Mouse (Mus musculus) c-Kit-positive CD71-positive TER-119-negative erythroid progenitor cells, embryonic 14.5 days (primary cell): ENCODE results near the gene Fat3.

Source experiments
- DNase-seq: peaks from one replicate; pipeline ENCODE4 v3.0.0-alpha.2; 2013; ENCODE audit warnings: low read depth

The Fat3 gene

DNA sequence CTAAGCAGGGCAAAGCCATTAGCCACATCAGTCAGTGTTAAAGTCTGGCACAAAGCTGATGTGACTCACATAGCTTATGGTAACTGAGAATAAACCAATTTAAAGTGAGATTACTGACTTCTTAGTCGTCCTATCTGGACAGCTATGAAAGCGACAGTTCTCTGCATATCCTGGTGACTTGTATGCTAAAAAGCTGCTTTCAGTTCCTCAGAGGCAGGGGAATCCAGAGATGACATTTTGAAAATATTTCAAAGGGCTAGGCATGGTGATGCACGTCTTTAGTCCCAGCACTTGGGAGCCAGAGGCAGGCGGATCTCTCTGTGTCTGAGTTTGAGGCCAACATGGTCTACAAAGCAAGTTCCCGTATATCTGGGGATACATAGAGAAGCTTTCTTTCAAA is 272.2 kb downstream of the Fat3 start:
- no peak for DNase-seq

DNA sequence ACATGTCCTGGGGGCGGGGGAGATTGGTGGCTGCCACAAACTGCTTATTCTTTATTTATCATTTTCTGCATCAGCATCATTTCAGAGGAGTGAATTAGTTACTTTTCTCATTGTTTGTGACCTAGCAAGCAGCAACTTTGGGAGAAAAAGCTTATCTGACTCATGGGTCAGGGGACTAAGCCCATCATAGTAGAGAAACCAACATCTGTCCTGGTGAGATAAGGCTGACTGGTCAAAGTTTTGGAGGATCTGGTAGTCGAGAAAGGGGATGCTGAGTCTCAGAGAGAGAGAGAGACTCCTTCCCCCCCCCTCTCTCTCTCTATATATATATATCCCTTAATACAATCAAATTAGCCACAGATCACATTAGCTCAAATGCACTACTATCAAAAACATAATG is 273.7 kb downstream of the Fat3 start:
- no peak for DNase-seq

- no peak for DNase-seq
Measured at GRCm38 (mm10) chr9:16226545-16226944, 274.5 kb downstream of the Fat3 start.

DNA sequence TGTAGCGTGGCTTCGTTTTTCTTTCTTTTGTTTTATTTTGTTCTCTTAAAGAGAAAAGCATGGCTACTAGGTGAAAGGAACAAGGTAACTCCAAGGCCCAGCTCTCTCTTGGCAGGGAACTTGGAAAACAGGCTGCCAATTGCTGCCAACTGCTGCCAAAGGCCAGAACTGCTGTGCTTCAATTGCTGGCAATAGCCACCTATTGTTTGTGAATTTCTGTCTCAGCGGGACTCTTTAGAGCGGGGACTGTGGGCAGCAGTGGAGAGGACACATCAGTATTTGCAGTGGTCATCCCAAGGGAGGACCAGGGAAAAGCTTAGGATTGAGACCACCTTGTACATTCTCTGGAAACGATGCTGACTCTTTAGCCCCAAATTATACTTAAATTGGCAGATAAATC is 279.2 kb downstream of the Fat3 start:
- DNase-seq: no peak

- peak; percentile 38 for DNase-seq
Measured at GRCm38 (mm10) chr9:16216235-16216634, 284.9 kb downstream of the Fat3 start.

- peak; percentile 59 for DNase-seq
Measured at GRCm38 (mm10) chr9:16214731-16215681, 286.1 kb downstream of the Fat3 start.

DNA sequence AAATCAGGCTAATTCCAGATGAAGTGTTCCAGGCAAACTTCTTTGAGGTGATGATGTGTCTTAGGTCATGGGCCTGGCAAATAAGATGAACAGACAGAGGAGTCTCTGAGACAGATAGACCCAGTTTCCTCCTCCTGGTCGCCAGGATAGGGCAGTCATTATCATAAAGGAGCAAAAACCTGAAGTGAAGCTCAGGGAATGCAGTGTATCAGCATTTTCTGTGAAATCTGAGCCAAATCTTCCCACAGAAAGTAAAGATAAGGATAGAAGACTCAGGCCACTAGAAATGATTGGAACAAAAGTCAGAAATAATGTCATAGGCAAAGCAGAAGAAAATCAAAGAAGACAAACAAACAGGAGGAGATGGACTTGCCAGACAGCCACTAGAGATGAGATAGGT is 287.8 kb downstream of the Fat3 start:
- no peak for DNase-seq

- no peak for DNase-seq
Measured at GRCm38 (mm10) chr9:16212628-16213027, 288.5 kb downstream of the Fat3 start.

GRCm38 (mm10) chr9:16212163-16212562 is 288.9 kb downstream of the Fat3 start:
- no peak for DNase-seq

- DNase-seq: no peak
Measured at GRCm38 (mm10) chr9:16211468-16211867, 289.6 kb downstream of the Fat3 start.

DNA sequence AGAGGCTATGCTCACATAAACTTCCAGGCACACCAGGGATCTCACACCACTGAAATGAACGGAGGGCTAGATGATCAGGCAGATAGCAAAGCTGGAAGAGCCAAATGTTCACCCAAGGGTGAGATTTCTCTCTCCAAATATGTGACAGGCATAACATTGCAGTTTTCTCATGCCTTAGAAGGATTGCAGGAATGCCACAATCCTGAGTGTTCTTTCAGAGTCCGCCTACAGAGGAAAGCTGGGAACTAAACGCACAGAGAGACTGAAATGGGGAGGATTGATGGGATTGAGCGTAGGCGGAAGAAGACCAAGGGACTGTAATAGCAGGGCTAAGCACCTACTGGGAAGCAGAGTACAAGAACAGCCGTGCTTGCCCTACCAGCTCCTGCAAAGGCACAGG is 298.8 kb downstream of the Fat3 start:
- DNase-seq: no peak

GRCm38 (mm10) chr9:16200948-16201347 is 300.1 kb downstream of the Fat3 start:
- no peak for DNase-seq

GRCm38 (mm10) chr9:16186461-16186860 is 314.6 kb downstream of the Fat3 start:
- no peak for DNase-seq

GRCm38 (mm10) chr9:16169238-16169637 is 331.8 kb downstream of the Fat3 start:
- DNase-seq: no peak

DNA sequence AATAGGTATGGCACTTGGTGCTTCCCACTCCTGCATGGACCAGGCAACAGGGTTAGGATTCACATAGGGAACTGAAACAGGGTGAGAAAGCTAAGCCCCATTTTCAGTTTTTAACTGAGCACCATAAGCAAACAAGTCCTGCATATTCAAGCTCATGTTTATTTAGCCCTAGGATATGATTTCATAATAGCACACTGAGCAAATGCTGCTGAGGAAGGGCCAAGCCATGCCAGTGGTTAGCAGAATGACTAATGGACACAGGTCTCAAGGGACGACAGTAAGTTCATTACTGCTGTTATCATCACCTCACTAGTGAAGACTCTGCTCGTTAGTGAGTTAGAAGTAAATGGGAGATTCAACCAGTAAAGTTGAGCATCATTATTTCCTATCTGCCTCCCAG is 333.0 kb downstream of the Fat3 start:
- no peak for DNase-seq

DNA sequence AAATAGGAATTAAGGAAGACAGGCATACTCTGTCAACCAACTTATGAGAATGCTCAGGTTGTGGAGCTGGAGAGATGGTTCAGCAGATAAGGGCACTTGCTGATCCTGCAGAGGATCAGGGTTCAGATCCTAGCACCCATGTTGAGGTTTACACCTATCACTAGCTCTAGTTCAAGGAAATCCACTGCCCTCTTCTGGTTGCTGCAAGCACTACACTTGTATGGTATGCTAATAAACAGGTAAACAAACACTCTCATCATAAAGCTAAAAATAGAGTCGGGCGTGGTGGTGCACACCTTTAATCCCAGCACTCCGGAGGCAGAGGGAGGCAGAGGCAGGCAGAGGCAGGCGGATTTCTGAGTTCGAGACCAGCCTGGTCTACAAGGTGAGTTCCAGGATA is 341.7 kb downstream of the Fat3 start:
- no peak for DNase-seq

DNA sequence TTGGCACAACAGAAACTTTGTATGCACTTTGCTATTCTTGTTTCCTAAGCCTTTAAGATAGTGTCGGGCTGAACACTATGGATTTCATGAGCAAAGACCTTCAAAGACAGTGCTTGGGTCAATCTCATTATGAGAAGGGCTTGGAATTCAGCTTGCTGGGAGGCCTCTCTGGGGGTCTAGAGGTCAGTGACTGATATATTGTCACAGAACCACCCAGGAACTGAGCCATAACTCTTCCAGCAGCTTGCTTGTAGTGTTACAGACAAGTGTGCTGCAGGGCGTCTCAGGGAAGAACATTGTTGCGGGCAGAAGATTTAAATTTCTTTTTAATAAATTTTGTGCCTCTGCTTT is 347.5 kb downstream of the Fat3 start:
- no peak for DNase-seq

DNA sequence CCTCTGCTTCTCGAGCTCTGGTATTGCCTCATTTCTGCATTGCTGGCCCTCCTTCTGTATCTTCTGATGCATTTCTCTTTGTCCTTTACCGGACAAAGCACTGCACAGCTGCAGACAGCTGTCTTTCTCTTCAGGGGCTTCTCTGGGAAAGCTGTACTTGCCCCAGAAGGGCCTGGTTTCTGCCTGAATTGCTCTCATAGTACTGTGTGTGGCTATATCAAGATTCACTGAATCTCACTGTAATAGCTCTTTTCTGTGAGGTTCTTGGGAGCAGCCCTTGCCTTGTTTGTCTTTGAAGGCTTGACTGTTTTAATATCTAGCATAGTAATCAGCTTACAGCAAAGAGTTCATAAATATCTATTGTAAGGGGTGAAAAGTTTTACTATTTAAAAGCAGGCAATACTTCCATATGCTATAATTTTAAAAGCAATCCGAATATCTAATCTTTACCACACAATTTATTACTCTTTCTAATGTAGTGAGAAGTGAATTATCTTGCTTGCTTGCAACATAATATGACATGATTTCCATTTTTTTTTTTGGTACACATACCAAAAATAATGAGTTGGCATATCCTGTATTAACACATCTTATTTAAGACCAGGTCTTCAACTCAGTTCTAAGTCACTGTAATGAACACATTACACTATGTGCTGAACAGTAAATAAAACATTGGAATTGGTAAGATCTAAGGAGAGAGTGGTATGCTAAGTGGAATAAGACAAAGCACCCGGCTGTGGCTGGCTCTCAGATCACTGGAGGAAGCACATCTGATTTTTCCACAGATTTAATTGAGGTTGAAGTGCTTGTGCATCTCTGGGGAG is 348.1 kb downstream of the Fat3 start:
- no peak for DNase-seq

DNA sequence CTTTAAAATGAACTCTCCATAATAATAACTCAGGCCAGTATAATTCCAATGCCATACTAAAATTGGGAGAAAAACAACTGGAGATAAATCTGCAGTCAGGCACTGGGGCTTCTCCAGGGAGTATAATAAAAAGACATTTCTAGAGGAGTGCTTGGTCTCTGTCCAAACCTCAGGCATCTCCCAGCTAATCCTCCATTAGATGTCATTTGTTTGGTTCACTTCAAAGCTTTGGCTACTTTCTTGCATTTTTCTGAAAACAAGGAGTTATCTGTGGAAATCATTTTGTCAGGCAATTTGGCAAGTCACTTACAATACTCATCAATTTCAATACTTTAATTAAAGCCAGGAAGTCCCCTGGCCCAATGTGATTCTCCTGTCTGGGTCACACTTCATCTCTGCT is 351.0 kb downstream of the Fat3 start:
- DNase-seq: no peak

DNA sequence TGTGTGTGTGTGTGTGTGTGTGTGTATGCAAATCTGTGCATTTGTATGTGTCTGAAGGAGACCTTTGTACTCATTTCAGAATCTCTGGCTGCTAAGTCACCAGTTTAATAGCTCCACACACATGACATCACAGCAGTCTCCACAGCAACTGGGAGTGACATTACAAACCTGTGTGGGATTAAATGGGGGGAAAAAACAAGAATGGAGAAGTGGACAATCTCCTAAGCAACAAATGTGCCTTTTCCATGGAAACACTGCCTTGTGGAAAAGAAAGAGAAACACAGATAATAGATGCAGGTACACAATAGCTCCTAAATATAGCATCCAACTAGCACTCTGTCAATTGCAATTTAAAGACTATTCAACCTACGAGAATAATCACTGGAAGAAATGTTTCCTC is 353.4 kb downstream of the Fat3 start:
- no peak for DNase-seq

DNA sequence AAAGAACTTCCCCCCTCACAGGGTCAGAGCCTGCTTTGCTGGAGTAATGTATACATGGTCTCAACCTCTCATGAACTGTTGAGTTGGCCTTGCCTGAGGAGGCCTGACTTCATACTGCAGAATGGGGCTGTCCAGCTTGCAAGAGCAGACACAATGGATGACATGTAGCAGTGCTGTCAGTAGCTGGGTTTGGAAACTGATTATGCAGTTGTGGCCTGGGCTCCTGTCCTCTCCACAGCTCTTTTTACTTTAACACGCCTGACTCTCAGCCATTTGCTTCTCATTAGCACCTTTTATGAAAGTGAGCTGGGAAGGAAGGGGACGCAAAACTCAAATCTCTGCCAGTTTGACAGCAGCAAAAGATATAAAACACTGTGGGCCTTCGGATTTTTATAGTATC is 356.4 kb downstream of the Fat3 start:
- no peak for DNase-seq

DNA sequence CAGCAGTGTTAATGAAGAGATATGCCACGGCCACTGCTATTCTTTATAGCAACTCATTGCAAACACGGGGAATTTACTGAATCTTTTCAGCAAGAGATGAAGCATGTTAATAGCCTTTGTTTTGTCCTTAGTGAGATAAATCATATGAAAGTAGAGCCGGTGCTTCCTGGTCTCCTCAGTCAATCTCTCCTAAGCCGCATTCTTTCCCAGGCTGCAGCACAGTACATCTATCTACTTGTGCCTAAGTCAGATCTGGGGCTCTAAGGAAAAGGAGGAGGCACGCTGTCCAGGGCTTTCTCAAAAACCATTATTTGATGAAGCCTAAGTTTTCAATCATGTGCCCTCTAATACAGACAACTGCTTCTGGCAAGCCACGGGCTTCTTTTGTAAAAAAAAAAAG is 361.8 kb downstream of the Fat3 start:
- no peak for DNase-seq

GRCm38 (mm10) chr9:16133098-16133497 is 368.0 kb downstream of the Fat3 start:
- no peak for DNase-seq
